Mouse (Mus musculus) forebrain, embryonic 11.5 days (tissue): ENCODE measurements around the gene Armc9. TPM values are rescaled to one million over a fixed set of nuclear protein-coding genes. Genes with fewer than 3 reads are reported as not detected.

Experiments
- ATAC-seq: fragments of 200-750 bp; cut with Nextera tagmentation; replicated peaks from 2 replicates; pipeline ENCODE4 v1.8.0; 2017; ENCODE audit warnings: moderate TSS enrichment; ENCODE audit not compliant: low FRiP score
- DNase-seq: peaks from one replicate; pipeline ENCODE4 v3.0.0-alpha.2; 2017; ENCODE audit warnings: low spot score
- H3K27ac ChIP-seq: fragments of 300-500 bp; sonication (generic); 2 replicates; pipeline ENCODE4 v1.5.1; 2014; ENCODE audit warnings: low read depth, low read length
- H3K27me3 ChIP-seq: fragments of 300-500 bp; sonication (generic); 2 replicates; pipeline ENCODE4 v1.6.1; 2014; ENCODE audit warnings: mild to moderate bottlenecking, low read length, mixed read lengths; ENCODE audit not compliant: control insufficient read depth, insufficient read depth
- H3K36me3 ChIP-seq: fragments of 300-500 bp; sonication (generic); 2 replicates; pipeline ENCODE4 v1.6.1; 2014; ENCODE audit warnings: mild to moderate bottlenecking, low read length, moderate library complexity, mixed read lengths; ENCODE audit not compliant: control insufficient read depth, insufficient read depth
- H3K4me1 ChIP-seq: fragments of 300-500 bp; sonication (generic); replicated peaks from 2 replicates; pipeline ENCODE4 v1.6.1; 2014; ENCODE audit warnings: low read length, mixed read lengths; ENCODE audit not compliant: control insufficient read depth, insufficient read depth
- H3K4me2 ChIP-seq: fragments of 300-500 bp; sonication (generic); 2 replicates; pipeline ENCODE4 v1.6.1; 2014; ENCODE audit warnings: low read depth, mild to moderate bottlenecking, low read length, moderate library complexity, mixed read lengths; ENCODE audit not compliant: severe bottlenecking
- H3K4me3 ChIP-seq: fragments of 300-500 bp; sonication (generic); 2 replicates; pipeline ENCODE4 v1.5.1; 2014; ENCODE audit warnings: low read depth, low read length
- H3K9ac ChIP-seq: fragments of 300-500 bp; sonication (generic); 2 replicates; pipeline ENCODE4 v1.6.1; 2014; ENCODE audit warnings: low read length
- H3K9me3 ChIP-seq: fragments of 300-500 bp; sonication (generic); 2 replicates; pipeline ENCODE4 v1.6.1; 2016; ENCODE audit warnings: low read length, mixed read lengths; ENCODE audit not compliant: control insufficient read depth
- WGBS: fragments of 180-500 bp; shearing (Covaris S2); extraction: QIAGEN DNeasy Blood & Tissue Kit; methylation state at CpG from one replicate; pipeline ENCODE4 v1.1.7; 2014; 5-methylcytosine and 5-hydroxymethylcytosine counted together
- polyA plus RNA-seq: library from polyadenylated mRNA; unstranded; fragments of >200 nt; fragmentation: Nextera tagmentation; extraction: Ambion mirVana; gene quantifications from 2 replicates; pipeline ENCODE4 v1.2.1, GENCODE M21; 2014

Armc9 gene
- polyA plus RNA-seq, 1 experiment from 2014 or later: 41.9 TPM

GRCm38 (mm10) chr1:86156075-86156474, 1.5 kb downstream of the Armc9 start:
- H3K27ac ChIP-seq: no peak overlapping the region
- H3K36me3 ChIP-seq: no peaks in the 10 kb centered on the region
- H3K4me3 ChIP-seq: no peak overlapping the region
- ATAC-seq (no peak), DNase-seq (no peak)
- H3K9ac ChIP-seq: no peak overlapping the region
- H3K9me3 ChIP-seq: no peaks in the 10 kb centered on the region
- no peak overlapping the region for H3K4me2 ChIP-seq
- WGBS: 85% methylated on average over 3 of the region's 3 CpGs
- H3K27me3 ChIP-seq: no peaks in the 10 kb centered on the region
- H3K4me1 ChIP-seq: peaks cover 6% of the 10 kb centered on the region; the same call in 1 of the 2 replicates

- H3K4me2 ChIP-seq: no peak overlapping the region
- H3K4me3 ChIP-seq: no peak overlapping the region
- no peaks in the 10 kb centered on the region for H3K27me3 ChIP-seq
- H3K9me3 ChIP-seq: no peaks in the 10 kb centered on the region
- DNase-seq (no peak), ATAC-seq (no peak)
- H3K4me1 ChIP-seq: peaks cover 6% of the 10 kb centered on the region; the same call in 1 of the 2 replicates
- H3K36me3 ChIP-seq: no peaks in the 10 kb centered on the region
- H3K27ac ChIP-seq: no peak overlapping the region
- WGBS: 85% methylated on average over 6 of the region's 6 CpGs
- no peak overlapping the region for H3K9ac ChIP-seq
Observed at GRCm38 (mm10) chr1:86156595-86156994, 2.0 kb downstream of the Armc9 start.

- Histone ChIP-seq H3K27ac (no peak overlapping the region), H3K4me1 (peaks cover 6% of the 10 kb centered on the region; the same call in 1 of the 2 replicates), H3K4me3 (no peak overlapping the region), H3K4me2 (no peak overlapping the region), H3K9me3 (no peaks in the 10 kb centered on the region), H3K36me3 (no peaks in the 10 kb centered on the region), H3K9ac (no peak overlapping the region), H3K27me3 (no peaks in the 10 kb centered on the region)
- no peak for DNase-seq
- WGBS: 93% methylated on average over 6 of the region's 6 CpGs
- ATAC-seq: no peak
Observed at GRCm38 (mm10) chr1:86160059-86160458, 5.5 kb downstream of the Armc9 start.

- Histone ChIP-seq H3K4me1 (peaks cover 2% of the 10 kb centered on the region; the same call in 1 of the 2 replicates), H3K4me3 (no peak overlapping the region), H3K4me2 (no peak overlapping the region), H3K36me3 (no peaks in the 10 kb centered on the region), H3K27ac (no peak overlapping the region), H3K9me3 (no peaks in the 10 kb centered on the region), H3K9ac (no peak overlapping the region), H3K27me3 (no peaks in the 10 kb centered on the region)
- WGBS: 96% methylated on average over 5 of the region's 5 CpGs
- ATAC-seq: no peak
- no peak for DNase-seq
Observed at GRCm38 (mm10) chr1:86160479-86160878, 5.9 kb downstream of the Armc9 start.

- ATAC-seq: no peak
- H3K36me3 ChIP-seq: no peaks in the 10 kb centered on the region
- H3K9ac ChIP-seq: no peak overlapping the region
- no peak overlapping the region for H3K4me3 ChIP-seq
- DNase-seq: no peak
- H3K27ac ChIP-seq: no peak overlapping the region
- WGBS: 96% methylated on average over 5 of the region's 5 CpGs
- no peaks in the 10 kb centered on the region for H3K27me3 ChIP-seq
- no peaks in the 10 kb centered on the region for H3K4me1 ChIP-seq
- H3K4me2 ChIP-seq: no peak overlapping the region
- no peaks in the 10 kb centered on the region for H3K9me3 ChIP-seq
Observed at GRCm38 (mm10) chr1:86161061-86161460, 6.5 kb downstream of the Armc9 start.

- no peaks in the 10 kb centered on the region for H3K36me3 ChIP-seq
- H3K27ac ChIP-seq: no peak overlapping the region
- H3K4me2 ChIP-seq: no peak overlapping the region
- WGBS: 90% methylated on average over 5 of the region's 5 CpGs
- no peak overlapping the region for H3K4me3 ChIP-seq
- H3K4me1 ChIP-seq: no peaks in the 10 kb centered on the region
- H3K27me3 ChIP-seq: no peaks in the 10 kb centered on the region
- no peak for ATAC-seq
- H3K9ac ChIP-seq: no peak overlapping the region
- H3K9me3 ChIP-seq: no peaks in the 10 kb centered on the region
- DNase-seq: no peak
Observed at GRCm38 (mm10) chr1:86174602-86175001, 20.0 kb downstream of the Armc9 start.

GRCm38 (mm10) chr1:86176066-86176465, 21.5 kb downstream of the Armc9 start:
- Histone ChIP-seq H3K27ac (no peak overlapping the region), H3K27me3 (no peaks in the 10 kb centered on the region), H3K4me3 (no peak overlapping the region), H3K9me3 (no peaks in the 10 kb centered on the region), H3K36me3 (no peaks in the 10 kb centered on the region), H3K4me1 (no peaks in the 10 kb centered on the region), H3K4me2 (no peak overlapping the region), H3K9ac (no peak overlapping the region)
- WGBS: 97% methylated on average over 2 of the region's 2 CpGs
- ATAC-seq (no peak), DNase-seq (no peak)

- H3K36me3 ChIP-seq: no peaks in the 10 kb centered on the region
- 44% methylated on average over 7 of the region's 7 CpGs for WGBS
Observed at GRCm38 (mm10) chr1:86178462-86179253, 24.1 kb downstream of the Armc9 start.

More at GRCm38 (mm10) chr1:86178462-86179253, 24.1 kb downstream of the Armc9 start:
- Histone ChIP-seq H3K9me3 (no peaks in the 10 kb centered on the region), H3K4me2 (no peak overlapping the region), H3K27me3 (no peaks in the 10 kb centered on the region), H3K4me3 (no peak overlapping the region), H3K9ac (no peak overlapping the region), H3K4me1 (no peaks in the 10 kb centered on the region), H3K27ac (no peak overlapping the region)
- peak; percentile 72 for ATAC-seq
- DNase-seq: peak; percentile 91
